Mouse (Mus musculus) cortical plate, adult 2 months (tissue): ENCODE results near the gene Lypd6. TPM values are rescaled to one million over a fixed set of nuclear protein-coding genes. Genes with fewer than 3 reads are reported as not detected.

ENCODE experiments used
- H3K27ac ChIP-seq: fragments of 200-500 bp; 2 replicates; pipeline ENCODE4 v1.5.1; 2012; ENCODE audit warnings: low read length, control low read depth, inconsistent platforms; ENCODE audit not compliant: insufficient read depth
- H3K4me1 ChIP-seq: fragments of 200-500 bp; 2 replicates; pipeline ENCODE4 v1.6.1; 2011; ENCODE audit warnings: low read length; ENCODE audit not compliant: control insufficient read depth, insufficient read depth
- H3K4me3 ChIP-seq: fragments of 200-500 bp; 2 replicates; pipeline ENCODE4 v1.5.1; 2011; ENCODE audit warnings: mild to moderate bottlenecking, low read length, control low read depth; ENCODE audit not compliant: insufficient read depth
- CTCF ChIP-seq: fragments of 200-500 bp; IDR thresholded peaks from 2 replicates; pipeline ENCODE4 v1.5.1; 2011; ENCODE audit warnings: mild to moderate bottlenecking, control low read depth, low read length; ENCODE audit not compliant: insufficient read depth; ENCODE audit errors: extremely low read depth
- POLR2A ChIP-seq: fragments of 200-500 bp; IDR thresholded peaks from 2 replicates; pipeline ENCODE4 v1.6.1; 2011; ENCODE audit warnings: mild to moderate bottlenecking, low read length, control low read depth; ENCODE audit not compliant: insufficient read depth; ENCODE audit errors: extremely low read depth
- polyA plus RNA-seq: library from polyadenylated mRNA; depleted of rRNA; stranded (reverse); fragments of >200 nt; gene quantifications from 2 replicates; pipeline ENCODE4 v1.2.3, GENCODE M21; 2012

Gene Lypd6
- polyA plus RNA-seq, 1 experiment = 20.7 TPM

- no peak overlapping the region for H3K27ac ChIP-seq
- TF ChIP-seq CTCF = no peak
- no peak for TF ChIP-seq POLR2A
- peaks cover 3% of the 10 kb centered on the region; the same call in 1 of the 2 replicates for H3K4me1 ChIP-seq
- H3K4me3 ChIP-seq = no peak overlapping the region
Measured at GRCm38 (mm10) chr2:50105590-50105989, 39.4 kb downstream of the Lypd6 start.

GRCm38 (mm10) chr2:50105992-50106391 lies 39.8 kb downstream of the Lypd6 start:
- no peak for TF ChIP-seq POLR2A
- no peak for TF ChIP-seq CTCF
- H3K27ac ChIP-seq = no peak overlapping the region
- no peak overlapping the region for H3K4me3 ChIP-seq
- H3K4me1 ChIP-seq = peaks cover 3% of the 10 kb centered on the region; the same call in 1 of the 2 replicates

DNA sequence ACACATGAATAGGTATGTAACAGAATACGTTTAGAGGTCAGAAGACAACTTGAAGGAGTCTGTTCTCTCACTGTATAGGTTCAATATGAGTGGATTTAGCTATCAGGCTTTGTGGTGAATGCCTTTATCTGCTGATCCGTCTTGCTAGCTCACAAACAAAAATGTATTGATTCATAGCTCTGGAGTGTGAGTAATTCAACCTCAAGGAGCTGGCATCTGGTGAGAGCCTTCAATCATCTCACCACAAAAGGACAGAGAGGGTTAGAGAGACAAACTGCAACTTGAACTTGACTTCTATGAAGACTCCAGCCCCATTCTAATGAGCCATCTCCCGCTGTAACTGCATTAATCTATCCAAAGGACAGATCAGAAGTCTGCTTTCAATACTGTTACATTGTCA lies 40.6 kb downstream of the Lypd6 start:
- H3K4me3 ChIP-seq = no peak overlapping the region
- H3K27ac ChIP-seq = no peak overlapping the region
- TF ChIP-seq CTCF (no peak), POLR2A (no peak)
- H3K4me1 ChIP-seq = peaks cover 3% of the 10 kb centered on the region; the same call in 1 of the 2 replicates

DNA sequence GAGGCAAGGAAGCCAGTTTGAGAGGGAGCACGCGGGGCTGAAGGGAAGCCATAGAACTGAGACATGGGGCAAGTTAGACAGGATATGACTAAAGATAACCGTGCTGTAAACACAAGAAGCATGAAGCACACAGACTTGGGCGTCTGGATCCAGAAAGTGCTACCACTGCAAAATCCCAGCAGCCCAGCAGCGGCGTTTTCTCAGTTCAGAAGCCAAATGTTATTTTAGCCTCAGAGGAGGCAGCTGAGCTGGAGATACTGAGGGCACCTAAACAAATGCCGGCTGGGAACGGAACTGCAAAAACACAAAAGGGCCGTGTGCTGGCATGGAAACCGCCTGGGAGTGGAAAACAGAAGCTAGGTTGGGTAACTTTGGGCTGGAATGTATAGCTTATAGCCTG lies 43.9 kb downstream of the Lypd6 start:
- Histone ChIP-seq H3K4me3 (no peak overlapping the region), H3K4me1 (peaks cover 3% of the 10 kb centered on the region; the same call in 1 of the 2 replicates), H3K27ac (no peak overlapping the region)
- no peak for TF ChIP-seq POLR2A
- no peak for TF ChIP-seq CTCF

DNA sequence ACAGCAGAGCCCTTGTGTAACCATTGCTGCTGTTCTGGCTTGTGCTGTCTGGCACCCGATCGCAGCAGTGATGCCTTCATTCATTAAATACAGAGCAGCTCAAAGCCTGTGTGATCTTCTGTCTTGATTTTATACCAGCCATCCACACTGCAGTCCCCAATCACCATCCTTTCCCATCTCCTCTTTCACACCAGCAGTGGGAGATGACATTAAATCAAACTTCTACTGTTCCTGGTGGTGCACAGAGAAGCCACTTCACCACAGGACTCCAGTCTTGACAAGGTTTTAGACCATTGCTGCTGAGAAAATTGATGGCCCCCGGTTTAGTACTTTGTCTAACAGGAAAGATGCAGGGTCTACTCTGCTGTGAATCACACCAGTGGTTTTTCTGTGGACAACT lies 44.9 kb downstream of the Lypd6 start:
- TF ChIP-seq POLR2A (no peak), CTCF (no peak)
- H3K4me1 ChIP-seq = peaks cover 3% of the 10 kb centered on the region; the same call in 1 of the 2 replicates
- no peak overlapping the region for H3K4me3 ChIP-seq
- no peak overlapping the region for H3K27ac ChIP-seq

- TF ChIP-seq POLR2A (no peak), CTCF (no peak)
- H3K4me1 ChIP-seq = peaks cover 3% of the 10 kb centered on the region; the same call in 1 of the 2 replicates
- H3K4me3 ChIP-seq = no peak overlapping the region
- no peak overlapping the region for H3K27ac ChIP-seq
Measured at GRCm38 (mm10) chr2:50111609-50112008, 45.4 kb downstream of the Lypd6 start.

DNA sequence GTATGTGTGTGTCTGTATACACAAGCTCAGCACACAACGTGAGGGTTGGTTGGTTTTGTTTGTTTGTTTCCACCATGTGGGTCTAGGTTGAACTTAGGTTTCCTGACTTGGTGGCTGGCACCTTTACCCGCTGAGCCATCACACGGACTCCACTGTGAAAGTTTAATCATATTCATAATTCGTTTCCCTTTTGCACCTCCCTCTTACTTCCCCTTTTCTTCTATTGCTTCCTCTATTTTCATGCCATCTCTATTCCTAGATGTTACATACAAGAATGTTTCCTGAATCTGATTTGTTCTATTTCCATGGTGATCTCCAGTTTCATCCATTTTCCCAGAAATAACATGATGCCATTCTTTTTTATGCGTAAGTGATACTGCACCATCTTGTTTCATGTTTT lies 46.2 kb downstream of the Lypd6 start:
- TF ChIP-seq POLR2A (no peak), CTCF (no peak)
- Histone ChIP-seq H3K4me3 (no peak overlapping the region), H3K4me1 (peaks cover 3% of the 10 kb centered on the region; the same call in 1 of the 2 replicates), H3K27ac (no peak overlapping the region)

GRCm38 (mm10) chr2:50119101-50119500 lies 52.9 kb downstream of the Lypd6 start:
- Histone ChIP-seq H3K27ac (no peak overlapping the region), H3K4me3 (no peak overlapping the region), H3K4me1 (no peaks in the 10 kb centered on the region; the same call in 1 of the 2 replicates)
- TF ChIP-seq CTCF (no peak), POLR2A (no peak)

DNA sequence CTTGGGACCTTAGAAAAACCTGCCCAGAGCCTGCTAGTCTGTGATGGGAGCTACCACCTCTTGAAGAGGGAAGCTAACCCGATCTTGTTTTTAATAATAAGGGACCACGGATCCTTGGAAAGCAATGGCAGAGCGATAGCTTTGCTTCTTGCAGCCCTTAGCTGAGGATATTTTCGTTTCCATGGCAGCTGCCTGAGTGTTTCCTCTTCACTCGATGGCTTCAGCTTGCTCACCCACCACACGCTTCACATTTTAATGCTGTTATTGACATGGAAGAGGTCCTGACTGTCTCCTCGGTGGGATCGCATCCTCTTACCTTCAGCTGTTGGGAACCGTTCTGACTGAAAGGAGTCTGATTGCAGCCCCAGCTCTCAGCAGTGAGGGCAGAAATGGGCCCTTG lies 54.6 kb downstream of the Lypd6 start:
- no peak overlapping the region for H3K27ac ChIP-seq

GRCm38 (mm10) chr2:50123376-50123775 lies 57.1 kb downstream of the Lypd6 start:
- TF ChIP-seq POLR2A = no peak
- no peak for TF ChIP-seq CTCF
- Histone ChIP-seq H3K4me3 (no peak overlapping the region), H3K27ac (no peak overlapping the region), H3K4me1 (no peaks in the 10 kb centered on the region; the same call in none of the 2 replicates)

More for the DNA sequence above, 54.6 kb downstream of the Lypd6 start:
- H3K4me1 ChIP-seq = no peaks in the 10 kb centered on the region; the same call in 1 of the 2 replicates
- TF ChIP-seq POLR2A (no peak), CTCF (no peak)
- H3K4me3 ChIP-seq = no peak overlapping the region
